Mouse (Mus musculus) E14TG2a.4 (cell line): ENCODE data around the gene Cops7a.

ENCODE experiments used
- H3K27me3 ChIP-seq: 2 replicates; pipeline ENCODE4 v1.6.1; 2014; ENCODE audit warnings: low read length, control low read depth; ENCODE audit not compliant: insufficient read depth
- H3K36me3 ChIP-seq: 2 replicates; pipeline ENCODE4 v1.6.1; 2014; ENCODE audit warnings: low read length, control low read depth; ENCODE audit not compliant: insufficient read depth
- H3K4me1 ChIP-seq: replicated peaks from 2 replicates; pipeline ENCODE4 v1.6.1; 2014; ENCODE audit warnings: low read depth, low read length, control low read depth
- H3K4me3 ChIP-seq: replicated peaks from 2 replicates; pipeline ENCODE4 v1.5.1; 2014; ENCODE audit warnings: mild to moderate bottlenecking, low read length
- H3K9me3 ChIP-seq: 2 replicates; pipeline ENCODE4 v1.6.1; 2014; ENCODE audit warnings: low read length, control low read depth
- CTCF ChIP-seq: conservative IDR thresholded peaks from 2 replicates; pipeline ENCODE4 v1.5.1; 2014; ENCODE audit warnings: low read length
- NANOG ChIP-seq: IDR thresholded peaks from 2 replicates; pipeline ENCODE4 v1.6.1; 2014; ENCODE audit warnings: borderline replicate concordance, low read length, mixed read lengths
- POU5F1 ChIP-seq: IDR thresholded peaks from 2 replicates; pipeline ENCODE4 v1.6.1; 2014; ENCODE audit warnings: low read length, borderline replicate concordance

Gene Cops7a

DNA sequence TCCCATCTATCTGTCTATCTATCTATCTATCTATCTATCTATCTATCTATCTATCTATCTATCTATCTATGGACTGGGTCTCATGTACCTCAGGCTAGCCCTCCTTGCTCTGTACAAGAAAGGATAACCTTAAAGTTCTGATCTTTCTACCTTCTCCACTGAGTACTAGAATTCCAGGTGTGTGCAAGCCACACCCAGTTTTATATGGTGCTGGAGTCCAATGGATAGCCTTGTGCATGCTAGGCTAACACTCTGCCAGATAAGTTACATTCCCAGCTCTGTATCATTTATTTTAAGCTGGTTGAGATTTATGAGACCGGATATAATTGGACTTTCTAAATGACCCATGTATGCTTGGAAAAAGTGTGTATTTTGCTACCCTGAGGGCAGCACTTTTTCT, 23.7 kb downstream of the Cops7a start:
- peaks cover 19% of the 10 kb centered on the region for H3K36me3 ChIP-seq
- no peak for TF ChIP-seq CTCF
- TF ChIP-seq NANOG, result no peak
- TF ChIP-seq POU5F1, result no peak
- peaks cover 53% of the 10 kb centered on the region for H3K4me1 ChIP-seq
- H3K4me3 ChIP-seq, result no peak overlapping the region
- H3K27me3 ChIP-seq, result no peaks in the 10 kb centered on the region
- H3K9me3 ChIP-seq, result no peaks in the 10 kb centered on the region

DNA sequence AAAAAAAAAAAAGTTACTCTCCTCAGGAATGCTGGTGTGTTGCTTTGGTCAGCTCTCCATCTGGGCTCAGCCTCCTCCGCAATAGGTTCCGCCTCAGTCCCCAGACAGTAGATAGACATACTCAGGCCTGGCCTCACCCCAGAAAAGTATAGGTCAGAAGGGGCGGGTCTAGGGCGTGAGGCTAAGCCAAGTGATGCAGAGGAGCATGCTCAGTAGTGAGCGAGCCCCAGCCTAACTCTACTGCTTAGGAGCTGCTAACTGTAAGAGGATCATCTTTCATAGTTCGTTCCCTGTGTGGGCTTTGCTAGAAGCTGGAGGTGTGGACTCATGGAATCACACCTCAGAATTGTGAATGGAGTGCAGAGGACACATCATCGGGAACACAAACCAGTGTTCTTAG, 26.8 kb downstream of the Cops7a start:
- peaks cover 68% of the 10 kb centered on the region for H3K4me1 ChIP-seq
- TF ChIP-seq NANOG, result no peak
- TF ChIP-seq CTCF, result no peak
- TF ChIP-seq POU5F1, result no peak
- no peaks in the 10 kb centered on the region for H3K27me3 ChIP-seq
- peaks cover 51% of the 10 kb centered on the region for H3K36me3 ChIP-seq
- H3K9me3 ChIP-seq, result no peaks in the 10 kb centered on the region
- H3K4me3 ChIP-seq, result no peak overlapping the region

DNA sequence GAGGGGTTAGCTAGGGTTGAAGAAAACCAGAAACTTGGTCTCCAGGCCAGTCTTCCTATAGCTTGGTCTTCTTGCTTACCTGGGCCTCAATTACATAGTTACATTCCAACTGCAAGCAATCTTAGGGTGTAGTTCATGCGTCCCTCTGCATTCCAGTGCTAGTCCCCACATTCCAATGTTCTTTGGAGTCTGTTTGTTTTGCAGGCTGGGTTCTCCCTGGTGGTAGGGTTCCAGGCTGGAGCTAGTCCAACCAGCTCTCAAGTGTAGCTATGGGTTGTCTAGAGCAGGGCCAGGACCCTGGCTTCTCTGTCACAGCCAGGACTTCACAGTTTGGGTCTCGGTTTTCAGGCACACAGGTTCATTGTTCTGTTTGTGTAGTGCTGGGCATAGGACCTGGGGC, 27.8 kb downstream of the Cops7a start:
- H3K4me3 ChIP-seq, result no peak overlapping the region
- H3K36me3 ChIP-seq, result peaks cover 60% of the 10 kb centered on the region
- no peaks in the 10 kb centered on the region for H3K27me3 ChIP-seq
- TF ChIP-seq CTCF, result no peak
- no peak for TF ChIP-seq NANOG
- TF ChIP-seq POU5F1, result no peak
- peaks cover 69% of the 10 kb centered on the region for H3K4me1 ChIP-seq
- no peaks in the 10 kb centered on the region for H3K9me3 ChIP-seq

DNA sequence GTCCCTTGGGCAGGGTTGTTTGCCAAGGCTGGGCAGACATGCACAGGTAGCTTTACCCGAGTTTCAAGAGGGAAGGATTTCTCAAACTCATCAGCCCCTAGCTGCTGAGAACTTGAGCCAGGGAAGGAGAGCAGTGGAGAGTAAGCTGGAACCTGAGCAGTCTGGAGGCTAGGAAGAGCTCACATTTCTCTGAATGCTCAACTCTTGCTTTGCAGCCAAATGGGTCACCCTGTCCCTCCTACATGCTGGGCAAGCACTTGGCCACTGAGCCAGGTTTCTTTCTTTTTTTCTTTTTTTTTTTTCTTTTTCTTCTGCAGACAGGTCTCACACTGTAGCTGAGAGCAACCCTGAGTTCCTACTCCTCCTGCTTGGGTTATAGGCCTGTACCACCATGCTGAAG, 28.7 kb downstream of the Cops7a start:
- Histone ChIP-seq H3K9me3 (no peaks in the 10 kb centered on the region), H3K36me3 (peaks cover 63% of the 10 kb centered on the region), H3K4me3 (no peak overlapping the region), H3K27me3 (no peaks in the 10 kb centered on the region), H3K4me1 (peaks cover 75% of the 10 kb centered on the region)
- TF ChIP-seq NANOG (no peak), POU5F1 (no peak), CTCF (no peak)

DNA sequence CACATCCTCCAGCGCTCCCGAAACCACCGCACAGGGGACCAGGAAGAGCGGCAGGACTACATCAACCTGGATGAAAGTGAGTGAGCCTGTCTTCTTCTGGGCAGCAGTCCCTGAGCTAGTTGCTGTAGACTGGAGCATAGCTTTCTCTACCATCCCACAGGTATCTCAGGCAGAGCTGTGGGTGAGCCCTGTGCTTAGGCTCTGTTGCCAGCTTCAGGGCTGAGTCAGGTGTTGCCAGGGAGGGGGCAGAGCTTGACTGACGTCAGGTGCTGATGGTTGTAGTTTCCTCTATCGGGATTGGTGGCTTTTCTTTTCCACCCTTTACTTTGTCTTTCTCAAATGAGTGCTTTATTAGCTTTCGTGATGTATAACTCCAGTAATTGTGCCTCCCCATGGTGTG, 30.7 kb downstream of the Cops7a start:
- Histone ChIP-seq H3K9me3 (no peaks in the 10 kb centered on the region), H3K27me3 (no peaks in the 10 kb centered on the region), H3K36me3 (peaks cover 63% of the 10 kb centered on the region), H3K4me1 (peaks cover 79% of the 10 kb centered on the region), H3K4me3 (peak overlapping the region; percentile 46; the same call in 1 of the 2 replicates)
- TF ChIP-seq NANOG, result no peak
- no peak for TF ChIP-seq CTCF
- no peak for TF ChIP-seq POU5F1

DNA sequence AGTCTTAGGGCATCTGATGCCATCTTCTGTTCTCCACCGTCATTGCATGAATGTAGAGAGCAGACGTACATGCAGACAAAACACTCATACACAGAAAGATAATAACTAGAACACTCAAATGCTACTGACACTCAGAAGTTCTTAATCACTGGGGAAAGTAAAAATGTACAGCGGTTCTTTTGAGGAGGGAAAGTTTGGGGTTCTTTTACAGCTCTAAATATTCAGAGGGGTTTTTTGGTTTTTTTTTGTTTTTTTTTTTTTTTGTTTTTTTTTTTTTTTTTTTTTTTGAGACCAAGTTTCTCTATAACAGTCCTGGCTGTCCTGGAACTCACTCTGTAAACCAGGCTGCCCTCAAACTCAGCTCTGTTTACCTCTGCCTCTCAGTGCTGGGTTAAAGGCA, 32.2 kb downstream of the Cops7a start:
- Histone ChIP-seq H3K36me3 (peaks cover 58% of the 10 kb centered on the region), H3K9me3 (no peaks in the 10 kb centered on the region), H3K4me3 (0 out of 2 replicates have a peak overlapping the region, but pooled peaks have one; percentile 96), H3K4me1 (peaks cover 72% of the 10 kb centered on the region), H3K27me3 (no peaks in the 10 kb centered on the region)
- TF ChIP-seq NANOG (no peak), CTCF (no peak), POU5F1 (no peak)

DNA sequence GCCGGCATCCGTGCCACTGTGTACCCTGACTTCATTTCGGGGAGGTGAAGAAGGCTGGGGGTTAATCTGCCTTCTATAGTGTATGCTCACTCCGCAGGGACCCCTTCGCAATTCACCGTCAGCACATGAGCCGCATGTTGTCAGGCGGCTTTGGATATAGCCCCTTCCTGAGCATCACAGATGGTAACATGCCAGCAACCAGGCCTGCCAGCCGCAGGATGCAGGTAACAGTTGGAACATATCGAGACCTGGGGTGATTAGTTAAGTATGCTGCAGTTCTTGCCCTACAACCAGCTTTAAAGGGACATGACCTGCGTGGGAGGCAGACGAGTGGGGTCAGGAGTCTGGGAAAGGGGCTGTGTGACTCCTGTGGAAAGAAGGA, 33.0 kb downstream of the Cops7a start:
- Histone ChIP-seq H3K4me1 (peaks cover 63% of the 10 kb centered on the region), H3K9me3 (no peaks in the 10 kb centered on the region), H3K36me3 (peaks cover 50% of the 10 kb centered on the region), H3K27me3 (no peaks in the 10 kb centered on the region), H3K4me3 (peak overlapping the region; percentile 96)
- TF ChIP-seq CTCF (no peak), POU5F1 (no peak), NANOG (no peak)

DNA sequence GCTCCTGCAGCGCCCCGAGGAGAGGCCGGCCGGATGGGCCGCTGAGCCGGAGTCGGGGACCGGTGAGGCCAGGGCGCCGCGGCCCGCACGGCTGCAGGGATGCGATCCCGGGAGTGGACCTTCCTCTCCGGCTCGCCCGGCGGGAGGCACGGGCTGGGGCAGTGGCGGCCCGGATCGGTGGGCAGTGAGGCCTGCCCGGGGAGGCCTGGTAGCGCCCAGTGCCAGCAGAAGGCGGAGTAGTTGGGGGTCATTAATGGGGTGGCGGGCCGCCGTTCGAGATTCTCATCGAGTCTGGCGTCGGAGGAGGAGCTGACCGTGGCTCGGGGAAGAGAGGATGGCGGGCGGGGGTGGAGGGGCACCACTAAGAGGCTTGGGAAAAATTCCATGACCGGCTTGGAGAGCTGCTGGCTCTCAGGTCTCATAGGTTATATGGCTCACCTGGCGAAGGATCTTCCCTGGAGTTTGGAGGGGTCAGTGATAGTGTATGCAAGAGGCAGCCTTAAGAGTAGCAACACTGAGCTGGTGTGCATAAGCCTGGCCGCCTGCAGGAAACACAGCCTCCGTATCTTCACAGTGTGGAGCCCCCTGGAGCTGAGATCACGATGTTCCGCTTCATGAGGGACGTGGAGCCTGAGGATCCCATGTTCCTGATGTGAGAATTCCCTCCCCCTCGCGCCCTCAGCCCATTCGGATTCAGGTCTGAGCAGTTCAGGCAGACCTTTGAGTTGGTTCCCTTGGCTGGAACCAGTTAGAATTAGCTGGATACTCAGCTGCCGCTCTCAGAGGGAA, 33.6 kb downstream of the Cops7a start:
- Histone ChIP-seq H3K9me3 (no peaks in the 10 kb centered on the region), H3K4me3 (peak overlapping the region; percentile 96), H3K36me3 (peaks cover 44% of the 10 kb centered on the region), H3K27me3 (no peaks in the 10 kb centered on the region), H3K4me1 (peaks cover 59% of the 10 kb centered on the region)
- no peak for TF ChIP-seq CTCF
- no peak for TF ChIP-seq POU5F1
- TF ChIP-seq NANOG, result no peak
